Mouse (Mus musculus) adrenal gland, adult (tissue): ENCODE measurements around the gene Tfdp2.
A peak's percentile ranks its signal among the peaks of the same experiment; 100 is the strongest.

ENCODE experiments used
- DNase-seq, 2 experiments: peaks; one replicate each; pipeline ENCODE4 v3.0.0; 2022 to 2023; ENCODE audit warnings: low spot score in 1 of 2; ENCODE audit not compliant: inconsistent age in 2 of 2

Tfdp2 gene

GRCm38 (mm10) chr9:96365271-96365872 lies 169.3 kb downstream of the Tfdp2 start:
- DNase-seq, result peak in 1 of 2 experiments; percentile 51

- DNase-seq, result no peak
These were observed 173.7 kb downstream of the Tfdp2 start for GRCm38 (mm10) chr9:96369654-96370384.

GRCm38 (mm10) chr9:96371075-96371474 lies 175.0 kb downstream of the Tfdp2 start:
- DNase-seq, result no peak
